Mouse (Mus musculus) limb, embryonic 11.5 days (tissue): ENCODE data around the gene Scaf4. TPM values are rescaled to one million over a fixed set of nuclear protein-coding genes. Genes with fewer than 3 reads are reported as not detected.

Source experiments
- ATAC-seq: fragments of 200-750 bp; cut with Nextera tagmentation; 2 replicates; pipeline ENCODE4 v1.8.0; 2017; ENCODE audit warnings: low read depth; ENCODE audit not compliant: insufficient number of reproducible peaks, low FRiP score, low TSS enrichment
- DNase-seq: peaks from one replicate; pipeline ENCODE4 v3.0.0-alpha.2; 2015; ENCODE audit warnings: low spot score
- H3K27ac ChIP-seq: fragments of 300-500 bp; sonication (generic); replicated peaks from 2 replicates; pipeline ENCODE4 v1.5.1; 2014; ENCODE audit warnings: low read depth, mild to moderate bottlenecking, low read length
- H3K27me3 ChIP-seq: fragments of 300-500 bp; sonication (generic); 2 replicates; pipeline ENCODE4 v1.6.1; 2014; ENCODE audit warnings: mild to moderate bottlenecking, low read length, mixed read lengths; ENCODE audit not compliant: control insufficient read depth, insufficient read depth
- H3K36me3 ChIP-seq: fragments of 300-500 bp; sonication (generic); 2 replicates; pipeline ENCODE4 v1.6.1; 2014; ENCODE audit warnings: mild to moderate bottlenecking, low read length, moderate library complexity, mixed read lengths; ENCODE audit not compliant: control insufficient read depth, insufficient read depth
- H3K4me1 ChIP-seq: fragments of 300-500 bp; sonication (generic); 2 replicates; pipeline ENCODE4 v1.6.1; 2014; ENCODE audit warnings: low read length, mixed read lengths; ENCODE audit not compliant: control insufficient read depth, insufficient read depth
- H3K4me2 ChIP-seq: fragments of 300-500 bp; sonication (generic); 2 replicates; pipeline ENCODE4 v1.6.1; 2014; ENCODE audit warnings: low read depth, mild to moderate bottlenecking, moderate library complexity; ENCODE audit not compliant: severe bottlenecking
- H3K4me3 ChIP-seq: fragments of 300-500 bp; sonication (generic); 2 replicates; pipeline ENCODE4 v1.5.1; 2014; ENCODE audit warnings: low read depth, low read length
- H3K9ac ChIP-seq: fragments of 300-500 bp; sonication (generic); 2 replicates; pipeline ENCODE4 v1.6.1; 2014; ENCODE audit warnings: mild to moderate bottlenecking, low read length
- H3K9me3 ChIP-seq: fragments of 300-500 bp; sonication (generic); 2 replicates; pipeline ENCODE4 v1.6.1; 2016; ENCODE audit warnings: low read length; ENCODE audit not compliant: control insufficient read depth
- WGBS: fragments of 180-500 bp; shearing (Covaris S2); extraction: QIAGEN DNeasy Blood & Tissue Kit; methylation state at CpG from one replicate; pipeline ENCODE4 v1.1.7; 2014; 5-methylcytosine and 5-hydroxymethylcytosine counted together
- polyA plus RNA-seq: library from polyadenylated mRNA; unstranded; fragments of >200 nt; fragmentation: Nextera tagmentation; extraction: Ambion mirVana; gene quantifications from 2 replicates; pipeline ENCODE4 v1.2.1, GENCODE M21; 2014

Scaf4 gene
- polyA plus RNA-seq, 1 experiment from 2014 or later, result 35.2 TPM

DNA sequence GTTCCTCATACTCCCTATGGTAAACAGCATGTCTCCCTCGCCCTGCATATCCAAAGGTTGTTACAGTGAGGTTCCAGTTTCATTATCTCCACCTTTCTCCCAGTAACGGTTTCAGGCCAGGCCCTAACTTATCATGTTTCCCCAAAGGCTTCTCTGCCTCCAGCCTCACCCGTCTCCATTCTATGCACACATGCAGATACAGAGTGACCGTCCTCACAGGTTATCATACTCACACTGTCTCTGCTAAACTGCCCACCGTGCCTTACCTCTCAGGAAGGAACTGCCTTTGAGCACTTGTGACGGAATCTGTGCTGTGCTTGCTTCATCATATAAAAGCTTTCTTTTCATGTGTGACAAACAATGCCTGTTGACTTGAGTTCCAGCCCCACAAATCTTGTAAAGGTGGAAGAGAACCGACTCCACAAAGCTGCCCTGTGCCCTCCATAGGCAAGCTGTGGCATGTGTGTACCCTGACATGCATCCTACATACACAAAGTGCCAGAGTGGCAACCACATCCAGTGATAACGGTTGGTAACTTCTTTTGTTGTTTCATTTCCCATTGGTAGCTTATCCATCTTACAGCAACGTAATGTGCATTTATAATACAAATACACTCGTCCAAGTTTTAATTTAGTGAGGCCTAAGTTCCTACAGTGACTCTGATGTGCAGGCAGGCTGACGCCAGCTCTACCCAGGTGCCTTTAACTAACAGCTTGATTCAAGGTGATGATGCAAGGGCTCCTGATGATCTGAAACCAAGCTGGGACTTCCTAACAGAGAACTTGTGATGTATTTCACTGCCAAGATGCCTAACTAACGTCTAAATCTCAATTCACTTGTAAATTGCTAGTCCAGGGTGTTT lies 70.6 kb downstream of the Scaf4 start:
- Histone ChIP-seq H3K9ac (no peak overlapping the region), H3K4me1 (no peaks in the 10 kb centered on the region), H3K27me3 (no peaks in the 10 kb centered on the region), H3K36me3 (no peaks in the 10 kb centered on the region; the same call in 1 of the 2 replicates), H3K4me2 (no peak overlapping the region), H3K9me3 (no peaks in the 10 kb centered on the region), H3K27ac (no peak overlapping the region), H3K4me3 (no peak overlapping the region)
- WGBS, result 77% methylated on average over 12 of the region's 12 CpGs
- no peak for ATAC-seq
- DNase-seq, result no peak

DNA sequence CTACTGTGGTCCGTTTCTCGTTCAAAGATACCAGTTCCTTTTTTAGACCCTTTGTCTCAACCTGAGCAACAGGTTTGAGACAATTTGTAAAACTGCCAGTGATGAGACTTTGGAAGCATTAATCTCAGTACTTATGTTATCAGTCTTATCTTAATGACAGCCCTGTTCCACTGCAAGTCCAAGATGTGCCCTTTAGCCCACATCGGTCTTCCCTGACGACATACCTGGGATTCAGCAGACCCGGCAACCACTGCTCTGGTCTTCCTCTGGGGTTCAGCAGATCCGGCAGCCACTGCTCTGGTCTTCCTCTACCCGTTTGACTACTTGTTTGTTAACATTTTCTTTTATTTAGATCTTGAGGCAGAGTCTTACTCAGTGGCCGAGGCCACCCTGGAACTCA lies 72.5 kb downstream of the Scaf4 start:
- Histone ChIP-seq H3K9ac (no peak overlapping the region), H3K36me3 (no peaks in the 10 kb centered on the region; the same call in 1 of the 2 replicates), H3K4me1 (no peaks in the 10 kb centered on the region), H3K4me3 (no peak overlapping the region), H3K27ac (no peak overlapping the region), H3K27me3 (no peaks in the 10 kb centered on the region), H3K4me2 (no peak overlapping the region), H3K9me3 (no peaks in the 10 kb centered on the region)
- no peak for DNase-seq
- ATAC-seq, result no peak
- WGBS, result 82% methylated on average over 8 of the region's 8 CpGs

DNA sequence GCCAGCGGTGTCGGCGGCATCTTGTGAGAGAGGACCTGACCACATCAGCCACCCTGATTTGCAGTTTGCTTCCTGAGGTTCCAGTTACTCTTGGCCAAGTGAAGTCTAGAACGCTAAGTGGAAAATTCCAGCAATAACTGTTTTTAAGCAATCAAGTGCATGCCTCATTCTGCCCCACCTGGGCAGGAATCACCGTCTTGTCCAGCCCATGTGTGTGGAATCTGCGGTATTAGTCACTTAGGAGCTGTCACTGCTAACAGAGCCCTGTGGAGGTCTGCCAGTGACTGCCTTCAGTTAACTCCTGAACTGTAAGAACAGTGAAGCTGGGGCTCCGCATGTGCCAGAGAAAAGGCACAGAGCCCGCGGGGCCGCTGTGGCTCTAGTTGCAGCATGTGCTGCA lies 73.6 kb downstream of the Scaf4 start:
- no peaks in the 10 kb centered on the region; the same call in 1 of the 2 replicates for H3K36me3 ChIP-seq
- H3K9ac ChIP-seq, result no peak overlapping the region
- WGBS, result 84% methylated on average over 10 of the region's 10 CpGs
- H3K27ac ChIP-seq, result no peak overlapping the region
- no peak overlapping the region for H3K4me3 ChIP-seq
- no peaks in the 10 kb centered on the region for H3K4me1 ChIP-seq
- no peaks in the 10 kb centered on the region for H3K27me3 ChIP-seq
- H3K4me2 ChIP-seq, result no peak overlapping the region
- ATAC-seq, result no peak
- no peak for DNase-seq
- no peaks in the 10 kb centered on the region for H3K9me3 ChIP-seq

DNA sequence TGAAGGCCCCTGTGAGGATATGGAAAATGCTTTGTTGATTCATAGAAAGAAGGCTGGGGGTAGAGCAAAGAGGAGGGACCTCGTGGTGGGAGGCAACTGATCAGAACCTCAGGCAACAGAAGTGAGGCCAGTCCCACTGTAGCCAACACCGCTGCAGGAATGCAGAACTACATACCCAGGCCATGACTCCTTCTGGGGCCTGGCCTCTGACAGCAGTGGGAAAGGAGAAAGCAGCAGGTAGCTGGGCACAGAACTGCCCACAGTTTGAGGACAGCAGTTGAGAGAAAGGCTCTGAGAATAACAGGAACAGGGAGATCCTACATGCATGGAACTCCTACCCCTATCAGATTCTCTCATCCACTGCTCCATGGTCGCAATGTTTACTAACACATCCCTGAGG lies 75.3 kb downstream of the Scaf4 start:
- Histone ChIP-seq H3K27ac (no peak overlapping the region), H3K4me2 (no peak overlapping the region), H3K36me3 (no peaks in the 10 kb centered on the region), H3K9me3 (no peaks in the 10 kb centered on the region), H3K27me3 (no peaks in the 10 kb centered on the region), H3K4me1 (no peaks in the 10 kb centered on the region), H3K9ac (no peak overlapping the region), H3K4me3 (no peak overlapping the region)
- 75% methylated on average over 3 of the region's 3 CpGs for WGBS
- ATAC-seq (no peak), DNase-seq (no peak)

DNA sequence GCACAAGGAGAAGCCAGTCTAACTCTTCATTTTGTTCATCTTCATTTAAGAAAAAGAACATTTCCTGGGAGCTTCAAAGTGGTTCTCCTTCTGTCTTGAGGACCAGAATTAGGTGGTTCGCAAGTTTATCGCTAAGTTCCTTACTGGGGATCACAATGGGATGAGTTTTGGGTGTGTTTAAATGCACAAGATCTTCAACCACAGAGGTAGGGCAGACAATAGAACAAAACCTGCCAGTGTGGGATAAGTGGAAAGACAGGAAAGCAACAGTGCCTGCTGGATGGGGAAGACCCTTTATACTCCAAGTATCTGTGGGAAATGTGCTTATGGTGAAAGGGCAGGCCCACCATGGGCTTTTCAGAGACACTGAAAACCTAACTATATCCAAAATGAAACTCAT lies 79.4 kb downstream of the Scaf4 start:
- Histone ChIP-seq H3K4me3 (no peak overlapping the region), H3K4me1 (no peaks in the 10 kb centered on the region), H3K9me3 (no peaks in the 10 kb centered on the region), H3K36me3 (no peaks in the 10 kb centered on the region), H3K4me2 (no peak overlapping the region), H3K27me3 (no peaks in the 10 kb centered on the region), H3K27ac (no peak overlapping the region), H3K9ac (no peak overlapping the region)
- WGBS, result 91% methylated on average over 2 of the region's 2 CpGs
- DNase-seq (no peak), ATAC-seq (no peak)

DNA sequence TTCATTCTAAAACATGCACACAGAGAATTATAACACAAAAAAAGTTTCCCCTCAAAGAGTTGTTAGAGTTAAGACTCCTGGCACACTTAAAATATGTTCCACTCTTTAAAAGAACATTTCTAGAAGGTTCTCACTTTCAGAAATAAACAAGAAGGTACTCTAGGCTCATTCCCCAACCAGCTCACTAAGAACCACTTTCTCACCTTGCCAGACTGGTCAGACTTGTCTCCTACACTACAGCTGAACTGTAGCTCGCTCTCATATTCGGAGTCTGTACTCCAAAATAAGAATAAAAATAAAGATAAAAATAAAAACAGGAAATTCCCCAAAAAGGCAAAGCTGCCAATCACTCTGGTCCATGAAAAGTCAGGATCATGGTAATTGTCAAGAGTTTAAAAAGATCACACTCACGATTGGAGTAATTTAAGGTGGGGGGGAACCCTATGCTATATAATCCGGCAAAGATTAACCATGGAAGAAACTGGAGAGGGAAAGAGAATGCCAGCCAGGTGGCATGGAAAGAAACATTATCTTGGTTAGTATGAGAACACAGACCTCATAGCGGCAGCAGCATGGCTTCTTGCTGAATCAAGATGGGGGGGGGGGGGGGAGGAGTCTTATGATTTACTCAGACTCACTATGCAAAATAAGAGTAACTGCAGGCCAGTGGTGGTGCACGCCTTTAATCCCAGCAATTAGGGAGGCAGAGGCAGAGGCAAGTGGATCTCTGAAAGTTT lies 80.9 kb downstream of the Scaf4 start:
- Histone ChIP-seq H3K27ac (no peak overlapping the region), H3K4me1 (no peaks in the 10 kb centered on the region), H3K4me3 (no peak overlapping the region), H3K27me3 (no peaks in the 10 kb centered on the region), H3K36me3 (no peaks in the 10 kb centered on the region), H3K4me2 (no peak overlapping the region), H3K9ac (no peak overlapping the region), H3K9me3 (no peaks in the 10 kb centered on the region)
- WGBS, result 87% methylated on average over 6 of the region's 6 CpGs
- DNase-seq (no peak), ATAC-seq (no peak)

DNA sequence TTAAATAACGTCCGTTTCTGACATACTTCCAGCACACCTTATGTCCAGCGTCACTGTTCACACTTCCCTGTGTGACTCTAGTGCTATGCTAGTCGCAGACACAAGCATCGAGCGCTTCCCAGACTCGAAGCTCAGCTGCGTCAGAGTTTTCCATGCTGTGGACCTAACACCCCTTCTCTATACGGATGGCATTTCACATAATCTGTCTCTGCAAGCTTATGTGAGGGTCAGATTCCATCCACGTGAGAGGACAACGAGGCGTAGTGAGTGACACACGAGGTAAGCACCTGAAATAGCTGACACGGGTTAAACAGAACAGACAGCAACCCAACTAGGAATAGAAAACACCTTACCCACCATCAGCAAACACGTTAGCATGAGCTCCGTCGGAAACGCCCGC lies 82.2 kb downstream of the Scaf4 start:
- Histone ChIP-seq H3K9me3 (no peaks in the 10 kb centered on the region), H3K27ac (no peak overlapping the region), H3K27me3 (no peaks in the 10 kb centered on the region), H3K4me1 (no peaks in the 10 kb centered on the region), H3K4me3 (no peak overlapping the region), H3K9ac (no peak overlapping the region), H3K36me3 (no peaks in the 10 kb centered on the region), H3K4me2 (no peak overlapping the region)
- WGBS, result 70% methylated on average over 19 of the region's 19 CpGs
- no peak for ATAC-seq
- no peak for DNase-seq

DNA sequence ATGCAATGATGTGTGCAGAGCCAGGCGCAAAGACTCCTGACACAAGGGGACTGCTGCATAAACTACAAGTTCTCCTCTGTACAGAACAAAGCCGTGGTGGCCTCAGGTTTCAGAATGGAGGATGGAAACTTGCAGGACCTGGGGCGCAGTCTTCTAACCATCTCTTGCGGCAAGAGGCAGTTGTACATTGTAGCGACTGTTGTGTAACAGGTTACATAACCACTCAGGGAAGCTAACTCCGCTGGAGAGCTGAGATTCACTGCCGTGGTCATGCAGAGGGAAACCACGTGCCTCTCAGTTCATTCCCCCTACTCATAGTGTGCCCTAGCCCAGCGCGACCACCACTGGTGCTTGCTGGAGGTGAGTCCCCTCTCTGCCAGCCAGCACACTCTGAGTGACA lies 85.1 kb downstream of the Scaf4 start:
- Histone ChIP-seq H3K36me3 (no peaks in the 10 kb centered on the region), H3K4me3 (no peak overlapping the region), H3K4me2 (no peak overlapping the region), H3K9ac (no peak overlapping the region), H3K27me3 (no peaks in the 10 kb centered on the region), H3K27ac (no peak overlapping the region), H3K9me3 (no peaks in the 10 kb centered on the region), H3K4me1 (no peaks in the 10 kb centered on the region)
- no peak for DNase-seq
- WGBS, result 87% methylated on average over 10 of the region's 10 CpGs
- no peak for ATAC-seq
